Mouse (Mus musculus) pancreas, adult 10 weeks (tissue): Measurements from ENCODE around the gene Tmprss12. TPM values are rescaled to one million over a fixed set of nuclear protein-coding genes. Genes with fewer than 3 reads are reported as not detected.

Experiments
- polyA plus RNA-seq: library from polyadenylated mRNA; stranded (reverse); fragments of 350-450 nt; fragmentation: Illumina TruSeq; extraction: RNeasy Lipid Tissue Mini Kit (QIAGEN cat#74804); gene quantifications from one replicate; pipeline ENCODE4 v1.2.3, GENCODE M21; 2015; ENCODE audit warnings: low read depth, low replicate concordance; ENCODE audit not compliant: insufficient read depth

Gene Tmprss12
- not detected for polyA plus RNA-seq

GRCm38 (mm10) chr15:100280626-100281025 is at the start of gene Tmprss12:
Gene Tmprss12 (plus strand): TSS chr15:100280837.

GRCm38 (mm10) chr15:100304019-100304991 is 23.7 kb downstream of the Tmprss12 start, which contains the start of gene Mettl7a1:
Gene Mettl7a1 (plus strand): TSS chr15:100304140.

GRCm38 (mm10) chr15:100334629-100335028 is 54.0 kb downstream of the Tmprss12 start, which contains the start of gene Mettl7a3:
Gene Mettl7a3 (plus strand): TSS chr15:100334929.

Other genes with a start within 250 kb of the Tmprss12 start
- gene Dip2b, start 242.2 kb upstream of the Tmprss12 start, polyA plus RNA-seq = 2.5 TPM
- 8.6 TPM for gene Atf1, start 53.0 kb upstream of the Tmprss12 start, polyA plus RNA-seq
- gene Mettl7a1, start 23.3 kb downstream of the Tmprss12 start, polyA plus RNA-seq = 19.8 TPM
- not detected for gene Mettl7a3, start 54.1 kb downstream of the Tmprss12 start, polyA plus RNA-seq
- not detected for gene Methig1, start 72.3 kb downstream of the Tmprss12 start, polyA plus RNA-seq
- gene Mettl7a2, start 72.4 kb downstream of the Tmprss12 start, polyA plus RNA-seq = not detected
- gene Higd1c, start 83.7 kb downstream of the Tmprss12 start, polyA plus RNA-seq = not detected
- gene Gm5475, start 141.3 kb downstream of the Tmprss12 start, polyA plus RNA-seq = not detected
- gene Slc11a2, start 144.2 kb downstream of the Tmprss12 start, polyA plus RNA-seq = 7.8 TPM
- 14.1 TPM for gene Letmd1, start 188.2 kb downstream of the Tmprss12 start, polyA plus RNA-seq
- gene Csrnp2, start 214.7 kb downstream of the Tmprss12 start, polyA plus RNA-seq = 0.59 TPM